Mouse (Mus musculus) large intestine, adult 2 months (tissue): ENCODE measurements around the gene Slc45a3. TPM values are rescaled to one million over a fixed set of nuclear protein-coding genes. Genes with fewer than 3 reads are reported as not detected.

Experiments used
- DNase-seq: peaks from one replicate; pipeline ENCODE4 v3.0.0-alpha.2; 2012; ENCODE audit warnings: low read depth, low spot score
- WGBS: fragments of 180-500 bp; shearing (Covaris S2); methylation state at CpG from one replicate; pipeline ENCODE4 v1.1.7; 2018; 5-methylcytosine and 5-hydroxymethylcytosine counted together
- polyA plus RNA-seq: library from polyadenylated mRNA; depleted of rRNA; stranded (reverse); fragments of >200 nt; gene quantifications from 2 replicates; pipeline ENCODE4 v1.2.3, GENCODE M21; 2012; rRNA removed

Slc45a3 gene
- 2.3 and 2.5 TPM in 2 replicates for polyA plus RNA-seq

DNA sequence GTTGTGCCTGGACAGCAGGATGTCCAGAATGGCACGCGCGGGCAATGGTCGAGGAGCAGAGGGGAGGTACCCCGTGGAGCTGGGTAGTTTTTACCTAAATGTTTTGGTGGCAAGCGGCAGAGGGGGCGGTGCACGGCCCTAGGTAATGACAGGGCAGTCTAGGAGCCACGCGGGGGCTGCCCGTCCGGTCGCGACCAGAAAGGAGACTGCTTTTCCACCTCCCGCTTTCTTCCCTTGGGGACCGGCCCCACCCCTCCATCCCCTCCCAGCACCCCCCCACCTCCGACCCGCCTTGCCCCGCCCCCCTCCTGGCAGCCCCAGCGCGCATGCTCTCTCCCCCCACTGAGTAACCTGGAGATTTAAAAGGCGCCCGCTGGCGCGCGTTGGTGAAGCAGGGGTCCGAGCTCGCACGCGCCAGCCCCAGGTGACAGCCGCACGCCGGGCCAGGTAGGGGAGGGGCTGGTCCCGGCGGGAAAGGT is at the start of gene Slc45a3:
Gene Slc45a3 (plus strand): TSS at position 362 of the 479 bp plus-strand sequence.
- WGBS = under 1% methylated on average over 34 of the region's 35 CpGs

DNA sequence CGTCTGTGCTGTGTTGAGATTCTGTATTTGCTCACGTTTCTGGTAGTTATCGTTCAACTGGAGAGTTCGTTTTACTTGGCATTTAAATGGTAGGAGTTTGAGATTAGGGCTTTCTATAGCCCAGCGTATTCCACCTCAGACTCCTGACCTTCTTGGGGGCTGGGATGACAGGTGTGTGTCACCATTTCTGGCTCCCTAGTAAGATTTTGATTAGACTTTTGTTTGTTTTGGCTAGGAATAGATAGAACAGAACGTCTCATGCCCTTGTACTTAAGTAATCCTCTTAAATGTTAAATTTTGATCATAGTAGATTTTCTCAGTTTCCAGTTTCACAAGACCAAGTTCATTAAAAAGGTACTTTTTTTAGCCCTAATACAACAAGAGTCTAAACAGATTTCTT is 45.1 kb upstream of the Slc45a3 start:
- WGBS = 28% methylated on average over 6 of the region's 6 CpGs
- no peak for DNase-seq

More for the DNA sequence above, at the start of gene Slc45a3:
- DNase-seq = no peak

DNA sequence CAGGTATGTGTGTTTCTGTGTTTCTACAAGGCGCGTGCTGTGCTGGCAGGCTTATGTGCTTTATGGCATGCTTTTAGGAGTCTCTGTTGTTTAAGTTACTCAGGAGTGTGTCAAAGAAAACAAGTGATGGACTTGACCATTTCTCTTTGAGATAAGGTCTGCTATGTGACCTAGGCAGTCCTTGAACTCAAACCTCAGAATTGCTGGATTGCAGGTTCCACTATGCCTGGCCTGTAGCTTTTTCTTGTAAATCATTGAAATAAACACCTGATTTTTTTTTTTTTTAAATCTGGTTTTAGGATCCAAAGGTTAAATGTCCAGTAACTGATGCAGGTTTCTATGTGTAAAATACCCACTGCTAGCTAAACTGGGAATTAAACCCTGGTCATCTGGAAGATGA is 43.7 kb upstream of the Slc45a3 start:
- DNase-seq = no peak

DNA sequence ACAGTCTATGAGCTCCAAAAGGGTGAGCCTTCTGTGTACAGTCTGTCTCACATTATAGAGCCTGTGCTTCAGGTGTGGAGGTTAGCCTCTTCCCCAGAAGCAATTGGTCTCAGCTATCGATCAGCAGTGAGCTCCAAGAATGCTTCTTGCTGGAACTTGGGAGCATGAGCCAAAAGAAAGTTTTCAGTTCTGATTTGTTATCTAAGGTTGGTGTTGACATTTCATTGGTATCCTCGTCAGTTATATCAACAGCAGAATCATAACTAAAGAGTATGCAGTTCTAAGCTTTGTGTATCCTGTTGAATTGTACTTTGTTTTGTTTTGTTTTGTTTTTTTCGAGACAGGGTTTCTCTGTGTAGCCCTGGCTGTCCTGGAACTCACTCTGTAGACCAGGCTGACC is 40.7 kb upstream of the Slc45a3 start:
- DNase-seq = no peak
- WGBS = 86% methylated on average over 3 of the region's 3 CpGs

More for the DNA sequence above, 43.7 kb upstream of the Slc45a3 start:
- 92% methylated on average over 2 of the region's 2 CpGs for WGBS

DNA sequence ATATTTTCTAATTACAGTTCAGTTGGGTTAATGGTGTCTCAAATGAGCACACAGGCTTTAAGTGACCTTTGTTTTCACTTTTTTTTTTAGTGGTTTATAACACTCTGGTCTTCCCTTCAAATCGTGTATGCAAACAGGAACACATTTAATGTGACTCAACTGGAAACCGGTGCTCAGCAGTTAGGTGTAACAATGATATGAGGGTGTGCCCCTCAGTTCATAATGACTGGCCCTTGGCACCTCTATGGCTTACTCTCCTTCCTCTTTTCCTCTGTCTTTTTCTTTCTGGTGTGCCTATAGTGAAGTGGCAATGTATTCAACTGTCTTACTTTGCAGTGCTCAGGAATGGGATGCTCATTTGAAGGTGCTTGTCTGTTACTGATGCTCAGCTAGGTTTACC is 29.3 kb upstream of the Slc45a3 start:
- 20% methylated on average over 2 of the region's 2 CpGs for WGBS
- DNase-seq = peak; percentile 45

DNA sequence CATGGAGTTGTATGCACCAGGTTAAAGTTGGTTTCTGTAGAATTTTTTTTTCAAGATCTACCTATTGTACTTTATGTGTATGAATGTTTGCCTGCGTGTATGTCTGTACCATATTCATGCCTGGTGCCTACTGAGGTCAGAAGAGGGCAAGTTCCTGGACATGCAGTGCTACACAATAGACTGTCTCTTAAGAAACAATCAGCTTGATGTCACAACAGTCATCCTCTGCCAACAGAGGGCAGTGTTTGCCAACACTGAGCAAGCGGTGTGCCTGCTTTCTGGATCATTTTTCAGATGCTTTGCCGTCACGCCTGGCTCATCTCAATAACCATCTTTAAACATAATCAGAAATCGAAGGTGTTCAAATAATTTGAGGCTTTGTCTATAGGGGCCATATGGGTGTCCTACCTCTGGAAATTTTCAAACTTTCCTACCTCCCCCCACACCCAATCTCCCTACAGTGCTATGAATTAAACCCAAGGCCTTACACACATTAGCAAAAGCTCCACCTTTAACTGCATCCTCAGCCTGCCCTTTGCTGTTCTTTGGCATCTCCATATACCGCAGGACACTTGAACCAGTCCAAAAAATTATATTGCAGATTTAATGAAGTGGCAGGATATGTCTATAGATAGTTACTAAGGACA is 25.0 kb upstream of the Slc45a3 start:
- 36% methylated on average over 6 of the region's 6 CpGs for WGBS

DNA sequence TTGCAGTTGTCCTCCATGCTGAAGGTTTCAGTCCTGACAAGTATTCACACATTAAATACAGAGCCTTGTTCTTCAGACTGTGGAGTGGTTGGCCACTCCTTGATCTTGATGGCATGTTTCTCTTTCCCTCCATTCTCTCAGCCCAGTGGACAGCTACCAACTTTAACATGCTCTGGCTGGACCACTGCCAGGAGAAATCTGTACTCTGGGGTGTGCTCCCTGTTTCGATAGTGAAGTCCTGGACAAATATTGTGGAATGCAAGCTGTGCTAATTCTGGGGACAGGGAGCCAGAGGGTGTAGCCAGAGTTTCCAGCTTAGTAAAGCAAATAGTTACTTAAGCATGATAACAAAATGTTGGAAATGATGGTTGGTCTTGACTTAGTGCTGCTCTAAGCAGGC is 24.0 kb upstream of the Slc45a3 start:
- 15% methylated on average over 1 of the region's 1 CpGs for WGBS
- DNase-seq = no peak

More for the DNA sequence above, 25.0 kb upstream of the Slc45a3 start:
- peak; percentile 75 for DNase-seq

DNA sequence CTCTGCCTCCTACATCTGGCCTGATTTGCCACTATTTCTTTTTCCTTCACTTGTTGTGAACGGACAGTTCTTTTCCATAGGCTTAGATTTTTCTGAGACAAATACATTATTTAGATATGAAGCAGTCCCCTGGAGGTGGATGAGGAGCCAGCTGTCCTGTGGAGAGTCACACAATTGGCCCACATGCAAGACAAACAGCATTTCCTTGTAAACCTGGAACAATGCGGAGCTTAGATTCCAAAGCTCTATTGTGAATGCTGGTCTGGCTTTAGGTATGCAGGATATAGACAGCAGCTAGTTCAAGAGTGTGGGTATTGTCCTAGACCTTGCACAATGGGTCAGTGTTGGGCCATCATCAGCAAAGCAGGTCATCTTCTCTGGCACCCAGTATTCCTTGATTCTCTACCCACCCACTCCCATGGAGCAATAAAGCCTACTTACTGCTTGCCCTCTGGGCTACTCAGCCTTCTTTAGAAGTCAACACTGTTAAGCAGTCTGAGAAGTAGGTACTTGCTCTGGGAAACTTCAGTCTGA is 22.0 kb upstream of the Slc45a3 start:
- 32% methylated on average over 2 of the region's 2 CpGs for WGBS
- no peak for DNase-seq

DNA sequence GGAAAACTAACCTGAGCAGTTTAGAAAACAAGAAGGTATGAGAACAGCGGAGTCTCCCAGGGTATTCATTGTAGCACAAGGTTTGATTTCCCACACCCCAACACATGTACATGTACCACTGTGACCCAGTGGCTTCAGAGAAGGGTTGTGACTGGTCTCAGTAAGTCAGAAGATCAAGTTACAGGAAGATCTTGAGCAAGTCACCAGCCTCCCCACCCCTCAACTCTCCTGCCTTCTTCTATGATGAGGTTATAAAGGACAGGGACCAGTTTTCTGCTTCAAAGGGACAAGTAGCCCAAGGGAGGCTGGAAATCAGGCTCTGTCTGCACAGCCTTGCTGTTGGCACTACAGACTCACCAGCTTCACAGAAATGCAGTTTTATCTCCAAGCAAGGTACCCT is 21.3 kb upstream of the Slc45a3 start:
- WGBS = 43% methylated on average over 1 of the region's 1 CpGs
- no peak for DNase-seq

DNA sequence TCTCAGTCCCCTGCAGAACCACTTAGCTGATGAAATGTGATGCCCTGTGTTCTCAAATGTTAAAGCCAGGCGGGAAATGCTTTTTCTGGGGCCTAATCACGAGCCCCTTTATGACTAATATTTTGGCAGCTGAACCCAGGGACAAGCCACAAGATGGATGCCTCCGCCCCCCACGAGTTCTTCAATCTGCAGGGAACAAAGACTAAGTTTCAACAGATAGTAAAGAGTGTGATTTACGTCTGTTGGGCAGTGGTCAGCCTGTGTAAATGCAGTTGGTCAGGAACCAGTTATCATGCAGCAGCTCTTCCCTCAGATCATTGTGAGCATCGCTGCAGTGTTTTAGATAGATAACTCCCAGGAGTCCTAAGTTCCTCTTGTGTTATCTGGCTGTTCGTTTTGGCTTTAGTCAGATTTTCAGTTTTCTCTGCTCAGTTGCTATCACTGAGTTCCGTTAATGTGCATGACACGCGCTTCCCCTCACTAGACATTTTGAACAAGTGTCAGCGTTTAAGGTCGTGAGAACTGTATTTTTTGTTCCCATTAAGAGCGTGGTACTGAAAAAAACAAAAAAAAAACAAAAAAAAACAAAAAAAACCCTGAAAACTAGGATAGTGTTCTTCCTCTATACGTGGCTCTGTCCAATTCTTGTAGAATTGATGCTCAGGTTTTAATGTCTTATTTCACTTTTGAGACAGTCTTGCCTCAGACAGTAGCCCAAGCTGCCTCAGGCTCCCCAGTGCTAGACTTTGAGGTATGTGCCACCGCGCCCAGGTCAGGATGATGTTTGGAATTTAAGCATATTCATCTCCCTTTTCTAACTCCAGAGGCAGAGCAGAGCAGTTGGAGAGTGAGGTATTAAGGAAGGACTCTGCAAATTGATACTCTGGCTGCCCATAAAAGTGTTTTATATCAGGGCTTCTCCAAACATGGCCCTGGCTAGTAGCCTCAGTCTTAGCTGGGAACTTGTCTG is 19.9 kb upstream of the Slc45a3 start:
- 63% methylated on average over 16 of the region's 16 CpGs for WGBS
- DNase-seq = no peak

DNA sequence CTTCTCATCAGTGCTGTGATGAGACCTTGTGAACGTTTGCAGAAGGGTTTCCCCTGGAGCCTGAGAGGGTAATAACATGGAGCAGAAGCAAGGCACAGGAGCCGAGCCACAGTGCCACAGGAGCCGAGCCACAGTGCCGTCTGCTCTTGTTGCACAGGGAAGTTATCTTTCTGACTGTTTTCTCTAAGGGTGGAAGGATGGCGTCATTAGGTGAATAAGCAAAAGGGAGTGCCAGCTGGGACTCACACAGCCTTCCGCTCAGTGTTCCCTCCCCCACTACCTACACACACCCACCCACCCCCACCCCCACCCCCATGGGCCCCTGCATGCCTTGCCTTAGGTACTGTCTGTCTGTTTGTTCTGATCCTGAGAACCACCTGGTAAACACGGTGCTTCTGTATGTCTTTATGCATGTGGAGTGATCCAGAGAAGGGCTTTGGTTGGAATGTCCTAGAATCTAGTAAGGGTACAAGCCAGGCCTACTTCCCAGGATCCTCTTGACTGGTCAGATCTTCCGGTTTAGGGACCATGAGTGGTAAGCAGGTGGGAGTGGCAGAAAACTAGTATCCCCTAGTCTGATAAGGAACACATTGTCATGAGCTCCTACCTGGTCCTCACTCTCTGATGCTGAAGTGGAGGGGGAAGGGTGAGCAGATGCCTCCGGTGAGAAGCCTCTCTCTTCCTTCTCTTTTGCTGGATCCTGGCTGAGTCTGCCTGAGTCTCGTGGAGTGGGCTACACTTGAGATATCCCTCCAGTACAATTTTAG is 16.9 kb upstream of the Slc45a3 start:
- WGBS = 36% methylated on average over 10 of the region's 10 CpGs
- no peak for DNase-seq

DNA sequence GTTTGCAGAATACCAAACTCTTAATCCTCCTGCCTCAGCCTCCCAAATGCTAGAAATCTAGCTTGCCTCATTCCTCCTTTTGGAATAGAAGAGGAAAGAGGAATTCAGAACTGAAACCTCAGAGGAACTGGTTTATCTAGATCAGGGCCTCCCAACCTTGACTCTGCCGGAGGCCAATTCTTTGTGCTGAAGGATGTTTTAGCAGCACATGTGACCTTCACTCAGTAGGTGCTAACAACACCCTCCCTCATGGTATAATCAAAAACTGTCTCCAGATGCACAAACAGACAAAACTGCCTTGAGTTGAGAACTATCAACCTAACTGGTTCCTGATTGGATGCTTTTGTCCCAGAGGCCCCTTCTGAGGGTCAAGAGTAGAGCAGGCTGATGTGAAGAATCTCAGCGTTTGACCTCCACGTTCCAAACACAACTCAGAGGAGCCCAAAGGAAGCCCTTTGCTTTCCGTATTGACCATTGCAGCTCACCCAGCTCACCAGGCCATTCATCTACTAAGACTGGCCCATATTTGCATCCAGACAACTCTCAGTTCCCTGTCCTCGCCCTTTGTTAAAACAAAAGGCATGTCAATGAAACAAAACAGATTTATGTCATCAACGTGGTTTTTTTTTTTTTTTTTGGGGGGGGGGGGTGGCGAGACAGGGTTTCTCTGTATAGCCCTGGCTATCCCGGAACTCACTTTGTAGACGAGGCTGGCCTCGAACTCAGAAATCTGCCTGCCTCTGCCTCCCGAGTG is 16.1 kb upstream of the Slc45a3 start:
- WGBS = 76% methylated on average over 11 of the region's 11 CpGs
- no peak for DNase-seq

DNA sequence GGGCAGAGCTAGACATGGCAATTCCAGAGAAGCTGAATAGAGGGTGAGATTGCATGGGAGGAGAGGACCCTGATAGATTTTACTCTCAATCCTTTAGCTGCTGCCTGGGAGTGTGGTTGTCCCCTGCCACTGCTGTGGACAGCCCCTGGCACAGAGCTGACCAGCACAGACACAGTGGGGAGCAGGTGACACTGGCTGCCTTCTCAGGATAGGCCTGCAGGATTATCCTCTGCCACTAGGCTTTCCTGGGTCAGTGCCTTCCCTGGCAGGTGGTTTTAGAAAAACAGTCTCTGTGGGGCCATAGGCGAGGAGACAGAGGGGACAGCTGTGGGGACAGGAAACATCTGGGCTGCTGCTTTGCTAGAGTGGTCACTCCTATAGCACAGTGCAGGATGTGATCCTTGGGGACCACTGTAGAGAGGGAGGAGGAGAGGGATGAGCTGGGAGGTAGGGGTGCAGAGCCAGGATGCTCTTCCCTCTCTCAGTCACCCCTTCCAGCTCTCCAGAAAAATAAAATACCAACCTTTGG is 14.7 kb upstream of the Slc45a3 start:
- WGBS = 50% methylated on average over 1 of the region's 1 CpGs
- no peak for DNase-seq

DNA sequence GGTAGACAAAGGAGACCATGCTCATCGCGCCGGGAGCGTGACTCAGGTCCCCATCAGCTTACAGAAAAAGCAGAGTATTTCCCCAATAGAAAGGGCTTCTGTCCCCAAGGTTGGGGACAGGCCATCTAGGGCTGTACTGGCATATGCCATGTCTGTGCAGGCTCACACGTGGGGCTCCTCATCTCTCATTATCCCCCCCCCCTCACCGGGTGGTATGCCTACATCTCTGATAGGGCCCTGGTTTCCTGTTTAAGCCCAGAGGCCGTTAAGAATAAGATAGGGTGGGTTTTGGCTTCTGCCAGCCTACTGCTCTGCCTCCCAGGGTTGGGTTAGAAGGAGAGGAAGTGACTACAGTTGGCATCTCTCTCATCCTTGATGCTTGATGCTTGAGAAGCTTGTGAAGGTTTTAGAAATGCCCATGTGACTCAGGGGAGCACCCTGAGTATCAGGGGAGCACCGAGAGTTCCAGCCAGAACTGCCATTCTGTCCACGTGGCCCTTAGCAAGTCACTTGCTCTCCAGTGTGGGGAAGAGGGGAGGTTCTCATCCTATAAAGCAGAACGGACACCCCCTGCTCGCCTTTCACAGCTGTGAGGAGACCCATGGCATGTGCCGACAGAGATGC is 8.4 kb upstream of the Slc45a3 start:
- DNase-seq = no peak
- 78% methylated on average over 12 of the region's 12 CpGs for WGBS

DNA sequence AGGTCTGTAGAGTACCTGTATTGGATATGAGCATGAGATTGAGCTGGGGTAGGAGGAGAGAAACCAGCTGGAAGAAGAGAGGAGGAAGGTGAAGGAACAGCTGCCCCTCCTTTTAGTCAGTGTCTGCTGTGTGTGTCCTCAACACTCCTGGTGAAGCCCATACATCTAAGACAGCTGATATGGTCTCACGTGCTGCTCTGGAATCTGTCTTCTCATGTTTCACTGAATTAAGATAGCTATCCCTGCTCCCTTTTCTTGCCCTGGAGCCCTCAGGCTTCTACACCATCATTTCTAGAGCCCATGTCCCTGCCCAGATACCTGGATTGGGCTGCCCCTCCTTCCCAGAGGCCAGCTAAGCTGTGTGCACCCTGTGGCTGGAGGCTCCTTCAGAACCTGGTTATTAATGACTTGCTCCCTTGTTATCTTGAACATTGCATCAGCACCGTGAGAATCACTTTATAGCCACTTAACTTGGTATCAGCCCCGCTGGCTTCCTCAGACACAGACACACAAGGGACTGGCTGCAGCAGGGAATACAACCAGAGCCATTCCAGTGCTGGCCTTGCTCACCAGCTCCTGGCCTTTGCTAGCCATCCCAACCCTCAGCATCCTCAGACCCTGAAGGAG is 7.5 kb upstream of the Slc45a3 start:
- no peak for DNase-seq
- 42% methylated on average over 3 of the region's 3 CpGs for WGBS

DNA sequence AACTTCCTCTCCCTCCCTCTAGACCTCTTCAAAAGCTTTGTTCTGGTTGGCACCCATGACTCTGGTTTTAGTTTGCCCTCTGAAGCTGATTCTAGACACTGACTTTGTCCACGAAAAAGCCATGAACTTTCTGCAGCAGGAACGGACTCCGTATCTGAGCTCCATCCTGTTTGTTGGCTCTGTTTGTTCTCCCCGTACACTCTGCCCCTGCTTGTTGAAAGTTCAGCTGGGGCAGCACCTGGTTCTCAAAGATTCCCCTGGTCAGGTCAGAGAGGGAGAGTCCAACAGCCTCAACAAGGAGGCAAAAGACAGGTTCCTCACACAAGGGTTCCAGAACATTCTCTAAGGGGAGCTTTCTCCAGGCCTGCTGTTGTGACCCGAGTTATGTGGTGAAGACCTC is 5.4 kb upstream of the Slc45a3 start:
- 68% methylated on average over 5 of the region's 5 CpGs for WGBS
- no peak for DNase-seq

DNA sequence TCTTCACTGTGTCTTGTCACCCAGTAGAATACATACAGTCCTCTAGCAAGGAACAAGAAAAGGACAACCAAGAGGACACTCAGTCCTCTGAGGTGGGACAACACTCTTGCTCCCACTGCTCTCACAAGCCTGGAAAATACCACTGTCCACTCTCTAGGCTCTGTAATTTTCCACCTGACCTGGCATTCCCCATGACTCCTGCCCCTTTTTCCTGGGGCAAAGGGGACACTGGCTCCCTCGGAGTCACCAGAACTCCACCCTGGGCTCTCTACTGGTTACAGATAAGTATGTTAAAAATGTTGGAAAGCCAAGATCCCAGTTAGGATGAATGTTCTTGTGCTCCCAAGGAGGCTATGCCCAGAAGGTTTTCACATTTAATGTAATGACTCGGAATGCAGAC is 1.8 kb upstream of the Slc45a3 start:
- WGBS = 60% methylated on average over 2 of the region's 2 CpGs
- no peak for DNase-seq
